Mouse (Mus musculus): ENCODE measurements at regions not wholly inside any gene's neighbourhood (a gene's known extent, or its start where the extent isn't known, plus 50 kb on each side); places are given as distances from the start of the nearest gene placed in this dataset.

DNA sequence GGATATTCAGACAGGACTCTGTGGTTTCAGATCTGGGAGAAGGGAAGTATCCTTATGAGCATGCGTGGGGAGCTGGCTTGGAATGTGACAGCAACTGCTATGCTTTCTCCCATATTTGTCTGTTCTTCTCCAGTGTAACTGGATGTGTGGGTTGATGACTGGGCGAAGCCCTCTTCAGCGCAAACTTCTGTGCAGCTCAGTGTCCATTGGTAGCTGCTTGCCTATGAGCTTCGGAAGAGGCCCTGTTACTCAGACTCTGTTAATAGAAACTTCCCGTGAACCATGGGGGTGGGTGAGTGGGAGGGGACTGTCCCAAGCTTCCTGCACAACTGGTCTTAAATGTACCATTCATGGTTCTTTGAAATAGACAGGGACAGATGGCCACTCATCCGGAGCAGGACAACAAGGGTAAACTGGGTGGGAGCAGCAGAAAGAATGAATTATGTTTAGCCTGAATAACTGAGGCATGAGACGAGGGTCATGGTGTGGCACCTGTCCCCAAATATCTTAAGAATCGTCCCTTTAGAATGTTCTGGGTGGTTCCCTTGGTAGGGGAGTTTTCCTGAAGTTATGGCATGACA is 141.1 kb upstream of the Plxnc1 start:
- DNase-seq (ENCODE audit: low read depth), result no peak

DNA sequence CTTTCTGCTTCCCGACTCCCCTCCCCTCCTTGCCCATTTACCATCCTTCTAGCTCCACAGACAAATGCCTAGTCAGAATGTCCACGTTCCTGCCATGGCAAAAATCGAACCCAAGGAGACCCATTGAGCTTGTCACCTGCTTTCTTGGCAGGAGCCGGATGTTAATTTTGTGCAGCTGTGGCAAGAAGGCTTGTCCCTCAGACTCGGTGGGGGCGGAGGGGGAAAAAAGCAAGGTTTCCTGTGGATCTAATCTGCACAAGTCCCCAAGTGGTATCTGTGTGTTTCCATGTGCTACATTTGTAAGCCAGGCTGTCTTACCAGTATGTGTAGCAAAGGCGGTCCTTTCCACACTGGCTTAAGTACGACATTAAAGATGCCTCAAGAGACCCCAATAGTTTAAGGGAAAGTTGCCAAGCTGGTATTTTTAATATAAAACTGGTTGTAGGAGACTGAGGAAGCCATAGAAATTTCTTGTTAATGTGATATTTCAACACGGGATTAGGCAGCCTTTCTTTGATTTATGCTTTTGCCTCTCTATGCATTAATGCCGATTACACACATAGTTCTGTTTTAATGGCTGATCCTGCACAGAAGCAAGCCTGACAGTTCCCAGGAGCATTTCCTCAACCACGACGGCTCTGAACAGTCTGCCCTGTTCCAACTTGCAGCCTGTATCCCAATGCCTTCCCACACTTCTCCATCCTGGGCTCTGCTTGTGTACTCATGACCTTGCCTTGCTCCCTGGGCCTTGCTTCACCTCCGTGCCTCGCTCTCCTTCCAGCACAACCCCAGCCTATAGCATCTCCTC is 138.9 kb upstream of the Plxnc1 start:
- DNase-seq (ENCODE audit: low read depth), result no peak

DNA sequence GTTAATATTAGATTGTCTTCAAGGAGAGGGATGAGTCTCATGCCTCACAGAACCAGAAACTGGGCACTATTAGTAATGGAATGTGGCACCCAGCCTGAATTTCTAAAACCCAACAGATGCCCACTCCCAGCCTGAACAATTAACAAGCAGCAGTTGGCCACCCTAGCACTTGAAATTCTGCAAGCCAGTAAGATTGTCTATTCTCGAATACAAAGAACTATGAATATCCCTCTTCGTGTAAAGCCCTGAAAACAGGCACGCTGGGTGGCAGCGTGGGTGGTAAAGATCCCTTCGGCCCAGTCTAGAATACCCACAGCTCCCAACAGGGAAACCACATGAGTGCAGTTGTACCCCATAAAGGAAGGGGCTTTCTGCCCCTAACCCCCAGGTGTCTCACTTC is 138.0 kb upstream of the Plxnc1 start:
- no peak for DNase-seq (ENCODE audit: low read depth)

DNA sequence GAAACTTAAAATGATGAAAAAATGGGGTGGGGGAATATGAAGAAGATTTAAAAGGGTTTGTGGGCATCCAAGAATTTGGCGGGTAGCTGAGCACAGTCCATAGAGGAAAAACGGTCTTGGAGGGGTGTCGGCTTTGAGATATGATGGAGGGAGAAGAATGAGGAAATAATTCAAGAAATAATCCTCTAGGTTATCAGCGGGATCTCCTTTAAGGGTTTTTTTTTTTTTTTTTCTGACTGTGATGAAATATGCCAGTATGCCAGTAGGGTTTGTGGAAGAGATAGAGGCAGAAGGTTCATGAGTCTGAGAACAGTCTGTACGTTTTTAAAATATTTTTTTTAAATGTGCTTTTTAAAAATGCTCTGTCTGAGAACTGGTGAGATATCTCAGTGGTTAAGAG is 135.3 kb upstream of the Plxnc1 start:
- DNase-seq (ENCODE audit: low read depth), result no peak

DNA sequence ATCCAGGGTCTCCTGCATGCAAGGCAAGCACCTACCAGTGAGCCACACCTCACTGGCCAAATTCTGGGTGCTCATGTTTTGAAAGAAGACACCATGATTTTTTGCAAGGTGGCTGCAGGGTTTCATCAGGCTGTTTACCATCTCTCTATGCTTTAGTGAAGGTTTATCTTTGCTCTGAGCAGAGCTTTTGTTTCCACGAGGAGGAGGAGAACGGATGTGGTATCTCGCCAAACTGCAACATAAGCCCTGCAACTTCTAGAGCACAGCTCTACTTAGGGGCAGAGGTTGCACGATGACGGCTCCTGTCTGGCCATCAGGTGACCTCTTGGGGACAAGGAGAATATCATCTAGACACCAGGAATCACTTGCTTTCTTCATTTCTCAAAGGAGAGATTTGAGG is 131.8 kb upstream of the Plxnc1 start:
- DNase-seq (ENCODE audit: low read depth), result no peak

DNA sequence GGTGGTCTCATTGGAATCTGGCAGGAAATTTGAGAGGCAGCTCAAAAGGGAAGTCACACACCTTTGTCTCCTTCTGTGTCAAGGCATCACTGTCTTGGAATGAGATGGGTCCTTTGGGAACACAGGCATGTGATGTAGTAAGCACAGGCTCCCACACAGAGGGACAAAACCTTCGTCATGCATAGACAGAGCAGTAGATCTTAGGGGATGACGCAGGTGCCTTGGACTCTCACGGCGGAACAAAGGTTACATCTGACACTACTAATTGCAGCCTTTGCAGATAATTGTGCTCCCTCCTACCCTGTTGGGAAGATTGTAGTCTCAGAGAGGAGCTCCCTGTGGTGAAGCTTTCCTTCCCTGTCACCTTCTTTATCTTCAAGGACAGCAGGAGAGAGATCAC is 131.3 kb upstream of the Plxnc1 start:
- DNase-seq (ENCODE audit: low read depth), result no peak

DNA sequence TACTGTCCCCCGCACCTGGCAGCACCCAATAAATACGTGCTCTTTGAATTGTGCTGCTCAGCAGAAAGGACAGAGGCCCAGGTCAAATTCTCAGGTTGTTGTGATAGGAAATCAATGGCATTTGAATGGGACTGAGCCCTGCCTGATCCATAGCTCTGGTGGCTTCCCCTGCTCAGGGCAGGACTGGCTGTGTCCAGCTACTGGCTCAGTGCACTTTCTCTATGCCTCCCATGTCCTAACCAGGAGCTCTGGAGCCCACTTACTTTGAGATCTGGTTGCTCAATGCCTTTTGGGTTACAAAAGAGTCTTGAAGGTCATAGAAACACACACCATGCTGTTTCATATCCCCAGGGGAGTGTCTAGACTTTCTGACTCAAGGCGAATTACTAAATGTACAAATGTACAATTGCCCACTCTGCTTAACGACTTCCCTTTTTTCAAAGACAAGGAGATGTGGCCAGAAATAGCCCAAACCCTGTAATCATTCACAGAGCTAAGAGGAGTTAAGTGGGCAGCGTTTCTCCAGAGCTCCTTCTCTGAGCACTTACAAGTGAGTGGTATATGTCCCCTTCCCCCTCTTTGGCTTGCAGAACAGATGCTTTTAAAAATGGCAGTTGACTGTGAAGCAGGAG is 130.4 kb upstream of the Plxnc1 start:
- peak; percentile 49 for DNase-seq (ENCODE audit: low read depth)

DNA sequence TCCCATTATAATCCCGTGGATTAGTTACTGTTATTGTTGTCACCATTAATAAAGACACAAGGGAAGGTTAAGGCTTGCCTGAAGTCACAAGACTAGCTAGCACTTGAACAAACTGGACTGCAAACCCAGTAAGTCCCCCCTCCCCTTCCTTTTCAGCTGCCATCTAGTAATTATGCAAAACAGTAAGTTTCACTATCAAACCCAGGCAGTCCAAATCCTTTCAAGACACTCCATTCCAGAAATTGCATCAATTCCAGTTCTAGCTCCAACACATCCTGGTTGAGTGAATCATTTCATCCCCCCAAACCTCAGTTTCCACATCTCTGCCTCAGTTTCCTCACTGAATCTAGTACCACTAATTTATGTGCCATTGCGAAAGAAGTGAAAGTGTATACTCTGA is 129.7 kb upstream of the Plxnc1 start:
- DNase-seq (ENCODE audit: low read depth), result no peak

DNA sequence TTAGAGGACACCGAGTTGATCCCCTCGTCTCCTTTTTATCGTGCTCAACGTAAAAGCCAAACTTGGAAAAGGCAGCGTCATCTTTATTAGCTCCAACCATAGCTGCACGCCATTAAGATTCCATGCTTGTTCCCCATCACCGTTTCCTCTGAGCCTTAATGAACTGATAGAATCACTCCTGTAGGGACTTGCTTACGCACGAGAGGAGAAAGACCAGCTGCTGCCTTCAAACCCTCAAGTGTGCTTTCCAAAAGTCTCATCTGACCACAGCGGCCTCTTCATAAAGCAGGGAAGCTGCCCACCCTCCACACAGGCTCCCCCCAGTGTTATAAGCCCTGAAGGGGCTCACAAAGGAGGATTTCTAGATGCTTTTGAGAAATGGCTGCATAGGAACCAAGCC is 123.3 kb upstream of the Plxnc1 start:
- no peak for DNase-seq (ENCODE audit: low read depth)

DNA sequence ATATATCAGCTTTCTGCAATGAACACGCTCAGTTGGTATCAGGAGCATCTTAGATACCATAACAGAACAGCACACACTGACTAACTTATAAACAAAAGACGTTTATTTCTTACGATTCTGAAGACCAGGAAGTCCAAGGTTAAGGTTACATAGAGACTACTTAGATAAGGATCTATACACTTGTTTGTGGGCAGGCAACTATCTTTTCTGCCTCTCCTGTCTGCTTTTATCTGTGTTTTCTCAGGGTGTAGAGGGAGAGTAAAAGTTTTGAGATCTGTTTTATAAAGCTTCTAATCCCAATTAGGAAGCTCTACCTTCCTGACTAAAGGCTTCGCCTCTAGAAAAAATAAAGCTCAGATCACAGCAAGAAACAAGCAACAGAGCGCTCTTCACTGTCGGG is 122.1 kb upstream of the Plxnc1 start:
- no peak for DNase-seq (ENCODE audit: low read depth)

DNA sequence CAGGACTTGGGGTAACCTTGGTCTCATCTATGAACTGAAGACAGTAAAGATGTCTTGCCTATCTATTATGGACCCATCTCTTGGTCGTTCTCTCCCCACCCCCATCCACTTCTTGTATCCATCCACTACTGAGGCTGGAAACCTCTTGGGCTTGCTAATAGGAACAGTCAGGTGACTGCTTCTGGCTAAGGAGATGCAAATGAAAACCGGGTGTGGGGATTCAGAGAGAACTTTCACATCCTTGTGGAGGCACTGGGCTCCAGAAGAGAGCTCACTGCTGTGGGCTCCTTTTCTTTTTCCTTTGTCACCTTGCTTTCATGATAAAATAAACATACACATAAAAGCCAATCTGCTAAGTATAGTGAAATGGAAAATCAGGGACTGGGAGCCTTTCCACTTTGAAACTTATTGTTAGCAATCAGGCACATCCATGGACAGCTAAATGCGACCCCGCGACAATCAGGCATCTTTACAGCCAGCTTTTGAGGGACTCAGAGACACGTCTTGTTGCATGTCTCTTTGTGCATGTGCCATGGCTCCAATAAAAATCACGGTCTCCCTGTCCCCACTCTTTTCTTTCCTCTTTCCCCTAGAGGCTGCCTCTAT is 115.0 kb upstream of the Plxnc1 start:
- DNase-seq (ENCODE audit: low read depth), result no peak

DNA sequence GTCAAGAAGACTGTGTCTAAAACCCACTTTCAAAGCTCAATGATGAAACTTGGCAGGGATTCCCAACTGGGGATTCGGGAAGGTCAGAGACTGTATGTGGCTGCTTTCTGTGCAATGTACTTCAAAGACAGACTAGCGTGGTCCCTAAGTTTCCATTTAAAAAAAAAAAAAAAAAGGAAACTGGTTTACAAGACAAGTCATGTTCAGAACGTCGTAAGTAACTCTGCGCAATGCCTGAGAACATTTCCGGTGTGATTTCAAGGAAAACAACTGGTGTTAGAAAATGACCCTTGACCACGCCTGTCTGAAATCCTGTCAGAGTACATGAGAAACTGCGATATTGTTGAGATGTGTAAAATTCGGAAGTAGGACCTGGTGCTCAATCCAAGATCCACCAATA is 114.4 kb upstream of the Plxnc1 start:
- no peak for DNase-seq (ENCODE audit: low read depth)

DNA sequence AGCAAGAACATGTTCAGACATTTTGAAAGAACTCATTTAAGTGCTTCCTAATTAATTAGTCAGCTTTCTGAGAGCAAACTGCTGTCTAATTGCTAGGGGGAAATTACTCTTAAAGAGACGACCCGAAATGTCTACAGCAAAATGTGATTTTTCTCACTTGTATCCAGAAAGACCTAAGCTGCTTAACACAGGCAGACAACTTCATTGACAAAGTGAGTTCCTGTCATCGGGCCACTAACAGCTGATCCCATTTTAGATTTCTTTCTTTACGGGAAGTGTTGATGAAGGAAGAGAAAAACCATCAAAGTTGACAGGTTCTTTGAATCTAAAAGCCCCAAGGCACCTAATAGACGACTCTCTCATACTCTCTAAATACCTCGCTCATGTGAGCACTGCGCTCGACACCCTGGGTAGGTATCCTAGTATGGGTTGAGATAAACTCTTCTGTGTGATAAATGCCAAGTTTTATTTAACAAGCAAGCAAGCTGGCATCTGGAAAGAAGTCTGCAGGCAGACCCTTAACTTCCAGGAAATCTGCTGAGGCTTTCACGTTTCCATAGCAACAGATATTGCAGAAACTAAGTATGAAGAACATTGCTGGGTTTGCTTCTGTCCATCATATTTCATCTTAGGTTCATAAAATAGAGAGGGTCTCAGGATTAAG is 112.5 kb upstream of the Plxnc1 start:
- no peak for DNase-seq (ENCODE audit: low read depth)

DNA sequence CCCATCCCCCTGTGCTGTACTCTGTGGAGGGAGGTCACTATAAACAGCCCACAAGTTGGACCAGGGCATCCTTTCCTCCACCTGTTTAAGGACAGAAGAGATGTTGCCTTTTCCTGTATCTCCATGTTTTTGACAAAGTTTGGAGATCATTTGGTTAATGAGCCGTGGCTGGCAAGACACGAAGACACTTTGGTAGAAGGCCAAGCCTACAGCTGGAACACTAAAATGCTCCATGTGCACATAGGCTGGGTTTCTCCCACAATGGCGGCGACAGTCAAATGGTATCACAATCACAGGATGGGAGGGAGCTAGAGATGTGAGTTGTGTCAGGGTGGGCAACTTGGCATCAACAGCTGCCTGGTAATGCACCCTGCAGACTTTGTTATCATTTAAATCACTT is 111.9 kb upstream of the Plxnc1 start:
- DNase-seq (ENCODE audit: low read depth), result no peak

DNA sequence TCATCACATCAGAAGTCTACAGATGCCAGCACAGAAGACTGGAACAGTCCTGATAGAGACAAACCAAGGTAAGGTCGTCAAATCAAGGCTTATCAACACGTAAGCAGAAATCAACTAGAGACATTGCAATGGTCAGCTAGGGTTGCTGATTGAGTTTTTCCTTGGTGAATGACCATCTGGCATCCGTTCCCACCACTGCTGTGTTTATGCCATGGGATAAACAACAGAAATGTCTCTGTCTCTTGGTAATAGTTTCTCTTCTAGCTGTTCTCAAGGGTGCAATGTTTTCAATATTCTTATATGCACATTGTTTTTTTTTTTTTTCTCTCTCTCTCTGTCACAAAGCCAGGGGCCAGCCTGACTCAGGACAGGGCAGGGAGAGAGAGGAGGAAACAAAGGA is 110.2 kb upstream of the Plxnc1 start:
- DNase-seq (ENCODE audit: low read depth), result no peak

DNA sequence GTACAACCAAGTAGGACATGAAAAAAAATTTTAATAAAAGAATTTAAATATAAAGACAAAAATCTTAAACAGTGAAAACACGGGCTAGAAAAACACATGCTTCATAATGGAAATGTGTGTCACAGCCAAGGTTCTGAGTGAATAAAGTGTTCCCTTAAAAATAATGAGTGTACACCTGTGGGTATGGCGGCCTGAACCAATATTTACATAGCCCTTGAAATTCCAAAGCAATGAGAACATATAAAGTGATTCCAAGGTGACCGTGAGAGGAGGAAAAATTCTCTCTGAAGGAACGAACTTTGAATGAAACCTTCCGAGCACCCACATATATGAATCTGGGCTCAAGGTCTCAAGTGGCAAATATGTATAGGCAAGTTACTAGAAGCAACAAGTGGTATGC is 104.2 kb upstream of the Plxnc1 start:
- DNase-seq (ENCODE audit: low read depth), result no peak

DNA sequence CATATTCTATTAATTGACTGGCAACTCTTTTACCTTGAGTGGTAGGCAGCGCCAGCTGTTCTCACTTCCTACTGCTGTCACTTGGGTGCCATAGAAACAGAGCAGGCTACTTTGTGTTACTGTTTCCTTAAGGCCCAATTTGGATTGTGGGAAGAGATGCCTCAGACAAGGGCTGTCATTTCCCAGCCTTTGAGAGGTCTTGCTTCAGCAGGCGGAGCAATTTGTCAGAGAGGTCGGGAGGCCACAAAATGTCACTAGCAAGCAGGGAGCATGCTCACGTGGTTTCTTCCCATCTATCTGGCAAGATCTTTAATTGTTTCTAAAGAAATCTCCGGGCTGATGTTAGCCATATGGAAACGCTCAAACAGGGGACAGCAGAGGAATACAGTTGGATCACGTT is 99.3 kb upstream of the Plxnc1 start:
- no peak for DNase-seq (ENCODE audit: low read depth)

DNA sequence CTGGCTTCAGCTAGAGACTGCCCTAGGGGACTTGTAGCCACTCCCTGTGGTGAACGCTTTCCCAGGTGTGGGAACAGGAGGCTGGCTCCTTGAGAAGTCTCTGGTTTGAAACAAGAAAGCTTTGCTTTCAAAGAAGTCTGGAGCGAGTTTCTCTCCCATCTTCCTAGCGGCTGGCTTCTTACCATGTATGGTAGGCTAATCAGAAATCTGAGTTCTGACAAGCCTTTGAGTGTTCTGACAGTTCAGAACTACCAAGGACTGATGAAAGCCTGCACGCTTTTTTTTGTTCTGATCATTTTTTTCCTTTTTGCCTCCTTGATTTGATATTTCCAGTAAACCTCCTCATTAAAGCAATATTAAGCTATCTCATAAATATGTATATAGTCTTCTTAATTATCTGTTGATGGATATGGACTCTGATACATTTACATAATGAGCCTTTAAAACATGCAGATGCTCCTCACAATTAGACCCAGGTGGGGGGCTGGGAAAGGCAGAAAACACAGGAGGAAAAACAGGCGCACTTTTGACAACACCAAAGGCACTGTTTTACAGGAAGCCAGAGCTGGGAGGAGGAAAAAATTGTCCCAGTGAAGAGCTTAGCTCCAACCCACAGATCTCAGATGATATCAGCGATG is 95.7 kb upstream of the Plxnc1 start:
- DNase-seq (ENCODE audit: low read depth), result no peak

DNA sequence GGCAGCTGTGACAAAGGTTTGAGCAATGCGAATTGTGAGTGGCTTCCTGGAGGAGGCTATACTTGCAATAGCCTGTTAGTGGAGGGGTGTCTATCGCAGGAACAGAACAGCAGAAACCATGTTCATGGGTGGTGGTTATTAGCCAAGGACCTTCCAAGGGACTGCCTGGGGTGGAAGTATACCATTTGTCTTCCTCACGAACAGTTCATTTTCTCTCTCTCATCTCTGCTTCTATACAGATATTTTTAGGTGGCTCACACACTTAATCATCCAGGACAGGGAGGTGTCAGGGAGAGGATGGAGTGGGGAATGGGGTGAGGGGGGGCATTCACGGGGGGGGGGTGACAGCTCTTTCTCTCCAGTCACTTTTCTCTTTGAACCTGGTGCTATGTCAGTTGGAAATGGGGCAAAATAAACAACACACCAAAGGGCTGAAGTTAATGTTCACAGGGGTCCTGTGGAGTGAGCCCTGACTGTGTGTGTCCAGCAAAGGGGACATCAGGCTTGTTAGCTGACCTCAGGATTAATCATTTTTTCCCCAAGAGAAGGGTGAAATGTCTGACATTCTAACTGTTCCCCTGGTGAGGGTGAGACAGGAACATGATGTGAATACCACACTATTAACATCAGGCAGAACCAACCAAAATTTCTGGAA is 91.5 kb upstream of the Plxnc1 start:
- DNase-seq (ENCODE audit: low read depth), result no peak

DNA sequence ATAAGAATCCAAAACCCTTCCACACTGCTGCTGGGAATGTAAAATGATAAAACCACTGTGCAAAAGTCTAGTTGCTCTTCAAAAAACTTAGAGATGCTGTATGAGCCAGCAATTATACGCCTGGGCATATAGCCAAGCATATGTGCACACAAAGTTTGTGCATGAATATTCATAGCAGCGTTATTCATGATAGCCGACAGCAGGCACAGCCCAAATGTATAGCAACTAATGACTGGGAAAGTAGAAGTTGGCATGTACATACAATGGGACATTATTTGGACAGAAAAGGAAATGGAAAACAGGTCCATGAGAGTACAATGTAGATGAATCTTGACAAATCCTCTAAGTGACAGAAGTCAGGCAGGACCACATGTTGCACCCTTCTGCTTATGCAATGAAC is 90.7 kb upstream of the Plxnc1 start:
- DNase-seq (ENCODE audit: low read depth), result no peak

DNA sequence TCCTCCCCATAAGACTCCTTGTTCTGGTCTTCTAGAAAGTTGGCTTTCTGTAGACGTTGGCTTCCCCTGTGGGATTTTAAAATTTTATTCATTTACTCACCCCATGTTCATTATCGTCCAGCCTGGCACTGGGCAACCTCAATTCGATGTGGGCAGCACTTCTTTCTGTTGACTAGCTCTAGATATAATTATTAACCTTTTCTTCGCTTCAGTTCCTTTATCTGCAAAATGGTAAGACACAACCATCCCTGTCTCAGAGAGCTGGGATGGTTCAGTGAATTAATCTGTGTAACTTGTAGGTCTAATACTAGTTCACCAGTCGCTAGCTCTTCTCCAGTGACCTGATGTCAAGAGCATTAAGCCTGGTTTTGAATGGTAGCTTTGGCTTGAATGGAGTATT is 89.9 kb upstream of the Plxnc1 start:
- no peak for DNase-seq (ENCODE audit: low read depth)

Data from c-Kit-positive CD71-negative TER-119-negative erythroid progenitor cells, embryonic 14.5 days (primary cell).